Mouse (Mus musculus): ENCODE results near the gene Ppp4c.

Ppp4c gene

DNA sequence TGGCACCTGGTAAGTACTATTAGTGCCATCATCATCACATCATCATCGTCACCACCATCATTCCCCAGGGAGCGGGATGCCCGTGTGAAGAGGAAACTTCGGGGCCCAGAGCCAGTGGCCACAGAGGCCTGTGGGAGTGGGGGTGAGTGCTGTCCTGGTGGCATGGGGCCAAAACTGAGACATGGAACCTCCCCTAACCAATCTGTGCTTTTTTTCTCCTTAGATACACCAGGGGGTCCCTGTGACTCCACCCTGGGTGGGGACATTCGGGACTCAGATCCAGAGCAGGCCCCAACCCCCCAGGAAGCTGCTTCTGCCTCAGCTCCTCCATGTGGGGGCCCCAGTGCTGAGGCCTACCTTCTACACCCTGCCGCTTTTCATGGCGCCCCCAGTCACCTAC is 7.8 kb downstream of the Ppp4c start:
- in situ Hi-C loops (cut with MboI; ENCODE audit: unreplicated experiment in 2 of 2) = no loop called here

DNA sequence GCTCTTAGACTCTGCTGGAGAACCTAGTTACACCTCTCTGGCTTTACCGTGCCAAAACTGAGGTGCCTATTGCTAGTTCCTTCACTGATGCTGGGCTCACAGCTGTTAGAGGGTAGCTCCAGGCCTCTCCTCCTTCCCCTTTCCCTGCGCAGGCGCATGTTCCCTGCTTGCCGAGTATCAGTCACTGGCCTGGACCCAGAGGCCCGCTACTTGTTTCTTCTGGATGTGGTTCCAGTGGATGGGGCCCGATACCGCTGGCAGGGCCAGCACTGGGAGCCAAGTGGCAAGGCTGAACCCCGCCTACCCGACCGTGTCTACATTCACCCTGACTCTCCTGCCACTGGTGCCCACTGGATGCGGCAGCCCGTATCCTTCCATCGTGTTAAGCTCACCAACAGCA is 9.6 kb downstream of the Ppp4c start:
- in situ Hi-C loops (cut with MboI; ENCODE audit: unreplicated experiment in 2 of 2) = no loop called here

DNA sequence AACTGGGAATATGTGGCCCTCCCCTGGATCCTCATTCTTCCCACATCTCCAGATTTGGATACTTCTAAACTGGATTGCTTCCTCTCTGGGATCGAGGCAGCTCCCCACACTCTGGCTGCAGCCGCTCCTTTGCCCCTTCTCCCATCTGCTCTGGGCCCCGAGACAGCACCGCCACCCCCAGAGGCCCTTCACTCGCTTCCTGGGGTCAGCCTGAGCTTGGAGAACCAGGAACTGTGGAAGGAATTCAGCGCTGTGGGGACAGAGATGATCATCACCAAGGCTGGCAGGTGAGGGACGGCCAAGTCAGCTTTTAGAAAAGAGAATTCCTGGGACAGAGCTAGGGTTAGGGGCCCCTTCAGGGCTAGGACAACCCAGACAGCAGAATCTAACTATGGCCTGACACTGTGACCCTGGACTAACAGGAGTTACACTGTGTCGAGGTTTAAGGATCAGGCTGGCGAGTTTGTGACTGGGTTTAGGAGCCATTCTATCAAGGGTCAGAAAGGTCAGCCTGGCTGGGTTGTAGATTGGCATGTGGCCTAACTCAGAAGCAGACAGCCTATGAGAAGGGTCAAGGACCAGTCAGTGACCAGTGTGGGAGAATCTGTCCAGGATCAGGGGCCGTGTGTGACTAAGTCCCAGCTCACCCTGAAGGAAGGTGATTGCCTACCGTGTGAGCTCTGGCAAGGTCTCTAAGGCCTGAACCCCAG is 10.5 kb downstream of the Ppp4c start:
- in situ Hi-C loops (cut with MboI; ENCODE audit: unreplicated experiment in 2 of 2) = no loop called here

GRCm38 (mm10) chr7:126780971-126781635 is 11.2 kb downstream of the Ppp4c start, which contains the start of gene Tbx6:
Tbx6 (plus strand) TSS chr7:126781483.
- in situ Hi-C loops (cut with MboI; ENCODE audit: unreplicated experiment in 2 of 2) = no loop called here

GRCm38 (mm10) chr7:126779983-126780970 is 12.0 kb downstream of the Ppp4c start:
- in situ Hi-C loops (cut with MboI; ENCODE audit: unreplicated experiment in 2 of 2) = loop anchor here in 1 of 2 experiments (5.0 kb wide), 1 partner anchor 78 kb away; no protein-coding TSS in a partner anchor

- in situ Hi-C loops (cut with MboI; ENCODE audit: unreplicated experiment in 2 of 2) = loop anchor here in 1 of 2 experiments (5.0 kb wide), 1 partner anchor 77 kb away; no protein-coding TSS in a partner anchor
Observed at GRCm38 (mm10) chr7:126779101-126779500, 13.2 kb downstream of the Ppp4c start.

- in situ Hi-C loops (cut with MboI; ENCODE audit: unreplicated experiment in 2 of 2) = loop anchor here in 1 of 2 experiments (5.0 kb wide), 1 partner anchor 76 kb away; no protein-coding TSS in a partner anchor
Observed at GRCm38 (mm10) chr7:126778147-126778546, 14.1 kb downstream of the Ppp4c start.

DNA sequence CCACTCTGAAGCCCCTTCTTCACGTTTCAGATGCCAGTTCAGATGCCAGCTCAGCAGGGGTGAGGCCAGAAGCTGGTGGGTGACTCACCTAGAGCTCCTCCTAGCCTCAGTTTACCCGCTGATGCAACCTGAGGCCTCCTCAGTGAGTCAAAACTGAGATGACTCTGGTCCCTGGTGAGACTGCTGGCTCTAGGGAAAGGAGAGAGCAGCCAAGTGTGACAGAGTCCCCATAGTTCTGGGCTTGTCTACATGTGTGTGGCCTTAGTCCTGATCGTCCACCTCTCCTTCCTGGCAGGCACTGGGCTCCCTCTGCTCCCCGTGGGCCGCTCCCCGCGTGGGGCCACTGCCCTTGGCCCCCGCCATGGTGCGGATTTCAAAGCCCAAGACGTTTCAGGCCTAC is 14.8 kb downstream of the Ppp4c start:
- in situ Hi-C loops (cut with MboI; ENCODE audit: unreplicated experiment in 2 of 2) = loop anchor here in 1 of 2 experiments (5.0 kb wide), 1 partner anchor 75 kb away; no protein-coding TSS in a partner anchor

DNA sequence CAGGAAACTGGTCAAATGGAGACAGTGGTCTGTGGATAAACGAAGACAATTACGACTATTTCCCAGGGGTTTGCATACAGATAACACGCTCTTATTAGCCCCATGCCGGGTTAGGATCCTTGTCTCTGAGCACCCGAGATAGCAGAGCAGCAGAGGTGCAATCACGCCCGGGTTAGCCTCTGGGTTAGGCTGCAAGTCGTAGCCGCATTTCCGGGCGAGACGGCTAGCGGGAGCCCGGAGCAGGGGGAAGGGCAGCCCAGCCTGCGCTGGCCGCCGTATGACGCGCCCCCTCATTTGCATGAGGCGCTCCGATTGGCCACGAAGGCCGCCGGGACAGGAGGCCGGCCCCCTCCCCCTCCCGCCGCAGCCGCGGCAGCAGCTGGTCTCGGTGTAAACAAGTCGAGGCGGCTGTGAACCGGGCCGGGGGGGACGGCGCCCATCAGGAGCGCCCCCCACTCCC is 15.7 kb downstream of the Ppp4c start, which contains the start of gene Ypel3:
Gene Ypel3, plus strand, starts transcription at position 358 of the 460 bp plus-strand sequence.
- in situ Hi-C loops (cut with MboI; ENCODE audit: unreplicated experiment in 2 of 2) = loop anchor here in 1 of 2 experiments (5.0 kb wide), 1 partner anchor 74 kb away; no protein-coding TSS in a partner anchor

GRCm38 (mm10) chr7:126775978-126776234 is 16.4 kb downstream of the Ppp4c start:
- in situ Hi-C loops (cut with MboI; ENCODE audit: unreplicated experiment in 2 of 2) = loop anchor here in 1 of 2 experiments (5.0 kb wide), 1 partner anchor 74 kb away; no protein-coding TSS in a partner anchor

DNA sequence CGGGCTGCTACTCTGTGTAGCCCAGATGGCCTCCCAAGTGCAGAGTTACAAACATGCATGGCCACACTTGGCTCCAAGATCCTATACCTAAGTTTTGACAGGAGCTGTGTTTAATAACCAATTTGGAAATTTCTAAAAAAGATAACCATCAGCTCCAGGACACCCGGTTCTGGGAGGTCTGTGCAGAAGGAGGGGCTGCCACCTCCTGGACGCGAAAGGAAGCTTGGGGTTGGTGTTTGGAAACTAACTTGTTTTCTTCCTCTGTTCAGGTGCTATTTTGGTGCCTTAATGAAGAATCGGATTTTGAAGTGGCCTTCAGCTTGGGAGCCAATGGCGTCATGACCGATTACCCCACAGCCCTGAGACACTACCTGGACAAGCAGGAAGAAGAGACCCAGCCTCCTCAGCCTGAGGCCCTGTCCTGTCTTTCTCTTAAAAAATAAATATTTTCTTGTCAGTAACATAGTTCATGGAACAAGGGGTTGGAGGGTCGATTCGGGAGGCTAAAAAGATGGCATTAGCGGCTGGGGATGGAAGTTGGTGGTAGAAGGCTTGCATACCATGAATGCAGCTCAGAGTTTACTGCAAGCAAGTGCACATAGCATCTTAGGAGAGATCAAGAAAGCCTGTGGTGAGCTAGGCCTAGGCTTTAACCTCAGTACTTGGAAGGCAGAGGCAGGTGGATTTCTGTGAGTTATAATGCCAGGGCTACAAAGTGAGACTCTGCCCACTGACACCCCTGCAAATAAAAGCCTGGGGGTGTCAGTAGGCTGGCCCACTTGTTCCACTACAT is 16.9 kb downstream of the Ppp4c start:
- in situ Hi-C loops (cut with MboI; ENCODE audit: unreplicated experiment in 2 of 2) = loop anchor here in 1 of 2 experiments (5.0 kb wide), 1 partner anchor 73 kb away; no protein-coding TSS in a partner anchor

GRCm38 (mm10) chr7:126774463-126774862 is 17.8 kb downstream of the Ppp4c start:
- in situ Hi-C loops (cut with MboI; ENCODE audit: unreplicated experiment in 2 of 2) = no loop called here

DNA sequence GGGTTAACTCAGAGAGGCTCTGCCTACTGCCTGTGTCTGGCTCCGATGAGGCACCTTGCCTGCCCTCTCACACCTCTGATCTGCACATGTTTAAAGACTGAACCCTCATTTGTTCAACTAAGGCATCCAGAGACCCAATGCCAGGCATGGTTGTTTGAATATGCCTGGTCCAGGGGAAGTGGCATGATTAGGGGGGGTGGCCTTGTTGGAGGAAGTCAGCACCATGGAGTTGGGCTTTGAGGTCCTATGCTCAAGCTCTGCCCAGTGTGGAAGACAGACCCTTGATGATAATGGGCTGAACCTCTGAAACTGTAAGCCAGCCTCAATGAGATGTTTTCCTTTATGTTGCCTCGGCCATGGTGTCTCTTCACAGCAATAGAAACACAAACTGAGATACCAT is 18.9 kb downstream of the Ppp4c start:
- in situ Hi-C loops (cut with MboI; ENCODE audit: unreplicated experiment in 2 of 2) = no loop called here

DNA sequence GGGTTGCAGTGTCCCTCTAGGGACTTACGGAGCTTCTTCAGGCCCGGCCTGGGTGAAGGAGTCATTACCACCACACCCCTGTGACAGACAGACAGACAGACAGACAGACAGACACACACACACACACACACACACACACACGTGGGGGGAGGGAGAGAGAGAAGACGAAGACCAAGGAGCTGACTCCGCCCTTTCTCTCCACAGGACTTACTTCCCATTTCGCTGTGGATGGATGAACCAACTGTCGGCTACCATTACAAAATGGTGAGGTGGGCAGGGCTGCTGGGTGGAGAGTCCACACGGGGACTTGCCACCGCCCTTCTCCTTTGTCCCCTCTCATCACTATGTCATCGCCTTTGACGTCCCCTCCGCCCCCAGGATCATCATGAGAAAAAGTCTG is 21.5 kb downstream of the Ppp4c start:
- in situ Hi-C loops (cut with MboI; ENCODE audit: unreplicated experiment in 2 of 2) = no loop called here

DNA sequence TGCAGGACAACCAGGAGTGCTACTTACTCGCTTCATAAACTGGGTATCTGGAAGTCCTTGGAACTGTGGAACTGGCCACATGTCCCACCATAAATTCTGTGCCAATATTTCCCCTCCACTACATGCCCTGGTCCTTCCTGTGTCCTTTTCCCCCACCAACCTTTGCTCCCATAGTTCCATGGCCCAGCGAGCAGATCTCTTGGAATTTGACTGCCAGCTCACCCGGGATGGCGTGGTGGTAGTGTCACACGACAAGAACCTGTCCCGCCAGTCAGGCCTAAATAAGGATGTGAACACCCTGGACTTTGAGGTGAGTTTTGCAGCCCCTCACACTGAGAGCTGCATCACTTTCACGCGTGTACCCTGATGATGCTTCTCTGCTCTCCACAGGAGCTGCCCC is 25.3 kb downstream of the Ppp4c start:
- in situ Hi-C loops (cut with MboI; ENCODE audit: unreplicated experiment in 2 of 2) = no loop called here

- in situ Hi-C loops (cut with MboI; ENCODE audit: unreplicated experiment in 2 of 2) = no loop called here
Observed at GRCm38 (mm10) chr7:126766201-126766600, 26.1 kb downstream of the Ppp4c start, which contains the start of gene Gdpd3. Gdpd3 (plus strand) TSS chr7:126766334.

DNA sequence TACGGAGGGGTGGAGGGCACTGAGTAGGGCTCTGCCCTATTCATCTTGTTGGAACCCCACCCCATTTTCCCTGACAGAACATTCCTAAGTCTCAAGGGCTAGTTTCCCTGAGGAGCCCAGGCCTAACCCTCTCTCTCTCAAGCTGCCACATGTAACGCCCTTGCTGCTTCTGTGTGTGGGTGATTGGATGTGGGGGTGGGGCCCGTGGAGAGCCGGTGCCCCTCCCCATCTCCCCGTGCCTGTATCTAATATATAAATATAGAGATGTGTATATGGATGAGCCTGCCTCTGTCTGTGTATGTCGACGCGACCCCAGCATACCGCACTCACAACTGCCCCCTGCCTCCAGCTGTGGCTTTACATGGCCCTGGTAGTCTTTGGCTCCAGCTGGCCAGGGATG is 26.8 kb downstream of the Ppp4c start:
- in situ Hi-C loops (cut with MboI; ENCODE audit: unreplicated experiment in 2 of 2) = no loop called here

GRCm38 (mm10) chr7:126762471-126763008 is 29.8 kb downstream of the Ppp4c start:
- in situ Hi-C loops (cut with MboI; ENCODE audit: unreplicated experiment in 2 of 2) = loop anchor here in 1 of 2 experiments (5.0 kb wide), 1 partner anchor 60 kb away; no protein-coding TSS in a partner anchor

GRCm38 (mm10) chr7:126761529-126762067 is 30.7 kb downstream of the Ppp4c start:
- in situ Hi-C loops (cut with MboI; ENCODE audit: unreplicated experiment in 2 of 2) = loop anchor here in 1 of 2 experiments (5.0 kb wide), 1 partner anchor 59 kb away; no protein-coding TSS in a partner anchor

Data from v-Abl transformed pro-B cells (cell line).